Comparison of ENCODE assay signal across 8 mouse cellular contexts in genomic region chr12:70799231-70800002, GRCm38 (mm10). TPM values are rescaled to one million over a fixed set of nuclear protein-coding genes. Genes with fewer than 3 reads are reported as not detected.
DNase-seq lines count a peak whose midpoint lies in the region; ATAC-seq lines count a peak whose summit lies in the region.

No protein-coding gene starts in this region.

- no peak for ATAC-seq in embryonic facial prominence, embryonic 11.5 days (replicated peaks; ENCODE audit: insufficient number of reproducible peaks, low FRiP score, low TSS enrichment, low read depth)
- peak; percentile 83 for ATAC-seq in stomach, embryonic 15.5 days (ENCODE audit: insufficient read depth, low FRiP score, low read depth)
- ATAC-seq in forebrain, embryonic 11.5 days (replicated peaks; ENCODE audit: low FRiP score), result no peak
- ATAC-seq in megakaryocyte, adult 5-6 weeks (ENCODE audit: poor library complexity, severe bottlenecking), result no peak

- intact Hi-C loops in left cerebral cortex, postnatal 10 days (cut with DNase I), result no loop called here
- intact Hi-C loops in left cerebral cortex, postnatal 36 days (cut with DNase I), result no loop called here

- H3K27ac ChIP-seq in embryonic facial prominence, embryonic 11.5 days (replicated peaks; ENCODE audit: low read depth, low read length), result no peak overlapping the region
- H3K27ac ChIP-seq in stomach, embryonic 15.5 days, result peak overlapping the region; percentile 80
- no peak overlapping the region for H3K27ac ChIP-seq in forebrain, embryonic 11.5 days (ENCODE audit: low read depth, low read length)

- H3K9ac ChIP-seq in embryonic facial prominence, embryonic 11.5 days (replicated peaks; ENCODE audit: low read length), result no peak overlapping the region
- no peak overlapping the region for H3K9ac ChIP-seq in stomach, embryonic 15.5 days
- no peak overlapping the region for H3K9ac ChIP-seq in forebrain, embryonic 11.5 days (ENCODE audit: low read length)

- H3K36me3 ChIP-seq in embryonic facial prominence, embryonic 11.5 days (replicated peaks; ENCODE audit: control insufficient read depth, insufficient read depth, low read depth, low read length), result no peaks in the 10 kb centered on the region
- no peaks in the 10 kb centered on the region for H3K36me3 ChIP-seq in stomach, embryonic 15.5 days
- no peaks in the 10 kb centered on the region for H3K36me3 ChIP-seq in forebrain, embryonic 11.5 days (ENCODE audit: control insufficient read depth, insufficient read depth, low read length)

- H3K27me3 ChIP-seq in embryonic facial prominence, embryonic 11.5 days (ENCODE audit: control insufficient read depth, insufficient read depth, low read length), result no peaks in the 10 kb centered on the region
- no peaks in the 10 kb centered on the region for H3K27me3 ChIP-seq in stomach, embryonic 15.5 days (replicated peaks)
- no peaks in the 10 kb centered on the region for H3K27me3 ChIP-seq in forebrain, embryonic 11.5 days (ENCODE audit: control insufficient read depth, insufficient read depth, low read length)

- no peaks in the 10 kb centered on the region for H3K9me3 ChIP-seq in embryonic facial prominence, embryonic 11.5 days (replicated peaks; ENCODE audit: control insufficient read depth, low read length)
- no peaks in the 10 kb centered on the region for H3K9me3 ChIP-seq in stomach, embryonic 15.5 days
- H3K9me3 ChIP-seq in forebrain, embryonic 11.5 days (ENCODE audit: control insufficient read depth, low read length), result no peaks in the 10 kb centered on the region

- H3K4me2 ChIP-seq in embryonic facial prominence, embryonic 11.5 days (ENCODE audit: low read depth, low read length), result peak overlapping the region; percentile 5; the same call in 1 of the 2 replicates
- H3K4me2 ChIP-seq in stomach, embryonic 15.5 days, result peak overlapping the region; percentile 37
- H3K4me2 ChIP-seq in forebrain, embryonic 11.5 days (ENCODE audit: low read depth, low read length, severe bottlenecking), result no peak overlapping the region

- DNase-seq in left cerebral cortex, adult 18-20 months (ENCODE audit: low spot score in 2 of 2), result peak; percentile 46 to 51
- DNase-seq in left cerebral cortex, postnatal 10 days (ENCODE audit: extremely low spot score in 1 of 2, low spot score in 2 of 2), result no peak
- peak; percentile 49 for DNase-seq in embryonic facial prominence, embryonic 11.5 days (ENCODE audit: low spot score)
- peak; percentile 54 to 74 for DNase-seq in left cerebral cortex, postnatal 36 days (ENCODE audit: low spot score in 2 of 2)
- no peak for DNase-seq in forebrain, embryonic 11.5 days (ENCODE audit: low spot score)
- no peak for DNase-seq in testis, postnatal 10 days (ENCODE audit: low spot score)

- WGBS in embryonic facial prominence, embryonic 11.5 days, result 38% methylated on average over 19 of the region's 19 CpGs
- WGBS in stomach, embryonic 15.5 days, result 30% methylated on average over 19 of the region's 19 CpGs
- WGBS in forebrain, embryonic 11.5 days, result 54% methylated on average over 19 of the region's 19 CpGs

- no peak overlapping the region for H3K4me3 ChIP-seq in embryonic facial prominence, embryonic 11.5 days (ENCODE audit: low read depth, low read length)
- no peak overlapping the region for H3K4me3 ChIP-seq in stomach, embryonic 15.5 days (replicated peaks)
- no peak overlapping the region for H3K4me3 ChIP-seq in forebrain, embryonic 11.5 days (ENCODE audit: low read depth, low read length)

- peaks cover 6% of the 10 kb centered on the region for H3K4me1 ChIP-seq in embryonic facial prominence, embryonic 11.5 days (ENCODE audit: control insufficient read depth, insufficient read depth, low read length)
- H3K4me1 ChIP-seq in stomach, embryonic 15.5 days, result peaks cover 18% of the 10 kb centered on the region
- peaks cover 4% of the 10 kb centered on the region; the same call in 1 of the 2 replicates for H3K4me1 ChIP-seq in forebrain, embryonic 11.5 days (replicated peaks; ENCODE audit: control insufficient read depth, insufficient read depth, low read length)

RNA-seq across cellular contexts. Expression of gene Frmd6, which starts 25.9 kb away (rescaled TPM):
- 10 to 100 TPM; 54.6 to 58.1 TPM for total RNA-seq in left cerebral cortex, adult 18-20 months (2021)
- total RNA-seq in left cerebral cortex, postnatal 10 days (2021), result 10 to 100 TPM; 15.0 to 16.8 TPM
- polyA plus RNA-seq in embryonic facial prominence, embryonic 11.5 days (2014; fragmentation: Nextera tagmentation; extraction: Ambion mirVana), result 63.5 and 68.9 TPM in 2 replicates
- total RNA-seq in left cerebral cortex, postnatal 36 days (2021), result 10 to 100 TPM; 37.5 to 42.7 TPM
- 25.0 and 25.3 TPM in 2 replicates for polyA plus RNA-seq in stomach, embryonic 15.5 days (2015; fragmentation: Nextera tagmentation; extraction: Ambion mirVana)
- polyA plus RNA-seq in forebrain, embryonic 11.5 days (2014; fragmentation: Nextera tagmentation; extraction: Ambion mirVana), result 20.9 and 22.7 TPM in 2 replicates
- total RNA-seq in megakaryocyte, adult 5-6 weeks (2015), result 0.64 and 0.69 TPM in 2 replicates
- total RNA-seq in megakaryocyte, adult 5-6 weeks (2017), result 1.0 and 1.2 TPM in 2 replicates

Comparison
In these comparisons a context has a peak if more than half of its experiments do, and no peak if none do; other contexts are left out.
1. DNase-seq: peak in left cerebral cortex, adult 18-20 months (2 of 2), embryonic facial prominence, embryonic 11.5 days (single experiment) and left cerebral cortex, postnatal 36 days (2 of 2); none in left cerebral cortex, postnatal 10 days (0 of 2), forebrain, embryonic 11.5 days (single experiment) and testis, postnatal 10 days (single experiment).
2. RNA of gene Frmd6, which starts 25.9 kb away (total RNA-seq): 54.6 to 58.1 TPM in left cerebral cortex, adult 18-20 months, 37.5 to 42.7 TPM in left cerebral cortex, postnatal 36 days and 15.0 to 16.8 TPM in left cerebral cortex, postnatal 10 days; 0.64 to 1.2 TPM in megakaryocyte, adult 5-6 weeks; every median in the first group is over 4 times any median in the second.